Mouse (Mus musculus) heart, adult 10 weeks (tissue): ENCODE measurements around the gene Pdyn. TPM values are rescaled to one million over a fixed set of nuclear protein-coding genes. Genes with fewer than 3 reads are reported as not detected.

Source experiments
- polyA plus RNA-seq: library from polyadenylated mRNA; stranded (reverse); fragments of 350-450 nt; fragmentation: Illumina TruSeq; extraction: RNeasy Lipid Tissue Mini Kit (QIAGEN cat#74804); gene quantifications from one replicate; pipeline ENCODE4 v1.2.3, GENCODE M21; 2014; ENCODE audit warnings: low read depth, low replicate concordance

Gene Pdyn
- polyA plus RNA-seq = not detected

GRCm38 (mm10) chr2:129699484-129700158 lies at the start of gene Pdyn:
Pdyn (minus strand) TSS chr2:129699844.

Other genes with a start within 250 kb of the Pdyn start
- not detected for gene F830045P16Rik, start 163.2 kb downstream of the Pdyn start, polyA plus RNA-seq
- 33.3 TPM for gene Sirpa, start 107.0 kb downstream of the Pdyn start, polyA plus RNA-seq
- gene Stk35, start 100.7 kb upstream of the Pdyn start, polyA plus RNA-seq = 9.9 TPM